Mouse (Mus musculus) frontal cortex, postnatal 10 days (tissue): Measurements from ENCODE around the gene Ptk7.

Experiments used
- DNase-seq, 2 experiments: peaks; one replicate each; pipeline ENCODE4 v3.0.0; 2022; ENCODE audit warnings: low spot score in 2 of 2, mixed read lengths in 1 of 2

Gene Ptk7

GRCm38 (mm10) chr17:46521963-46522668 is 107.2 kb downstream of the Ptk7 start:
- DNase-seq, result no peak

GRCm38 (mm10) chr17:46521174-46521573 is 108.1 kb downstream of the Ptk7 start:
- no peak for DNase-seq

GRCm38 (mm10) chr17:46520385-46520979 is 108.8 kb downstream of the Ptk7 start:
- no peak for DNase-seq

GRCm38 (mm10) chr17:46519971-46520370 is 109.3 kb downstream of the Ptk7 start:
- no peak for DNase-seq
